Mouse (Mus musculus) midbrain, embryonic 16.5 days (tissue): ENCODE measurements around the gene Tstd3. TPM values are rescaled to one million over a fixed set of nuclear protein-coding genes. Genes with fewer than 3 reads are reported as not detected.
A peak's percentile ranks its signal among the peaks of the same experiment; 100 is the strongest.

Source experiments
- ATAC-seq: fragments of 200-750 bp; cut with Nextera tagmentation; 2 replicates; pipeline ENCODE4 v1.8.0; 2017; ENCODE audit warnings: moderate TSS enrichment
- H3K27ac ChIP-seq: fragments of 300-500 bp; sonication (generic); 2 replicates; pipeline ENCODE4 v1.5.1; 2014; ENCODE audit warnings: mild to moderate bottlenecking, low read length, mixed read lengths
- H3K27me3 ChIP-seq: fragments of 300-500 bp; sonication (generic); 2 replicates; pipeline ENCODE4 v1.6.1; 2014; ENCODE audit warnings: low read depth, low read length, mixed read lengths; ENCODE audit not compliant: control insufficient read depth, insufficient read depth
- H3K36me3 ChIP-seq: fragments of 300-500 bp; sonication (generic); 2 replicates; pipeline ENCODE4 v1.6.1; 2014; ENCODE audit warnings: mild to moderate bottlenecking, low read length, moderate library complexity, mixed read lengths; ENCODE audit not compliant: control insufficient read depth, insufficient read depth
- H3K4me1 ChIP-seq: fragments of 300-500 bp; sonication (generic); 2 replicates; pipeline ENCODE4 v1.6.1; 2014; ENCODE audit warnings: mild to moderate bottlenecking, low read length, mixed read lengths; ENCODE audit not compliant: control insufficient read depth, insufficient read depth
- H3K4me2 ChIP-seq: fragments of 300-500 bp; sonication (generic); 2 replicates; pipeline ENCODE4 v1.6.1; 2014; ENCODE audit warnings: mild to moderate bottlenecking, low read length, mixed read lengths
- H3K4me3 ChIP-seq: fragments of 300-500 bp; sonication (generic); 2 replicates; pipeline ENCODE4 v1.5.1; 2014; ENCODE audit warnings: low read depth, mild to moderate bottlenecking, low read length, moderate library complexity, mixed read lengths
- H3K9ac ChIP-seq: fragments of 300-500 bp; sonication (generic); 2 replicates; pipeline ENCODE4 v1.6.1; 2014; ENCODE audit warnings: low read depth, low read length, mixed read lengths
- H3K9me3 ChIP-seq: fragments of 300-500 bp; sonication (generic); replicated peaks from 2 replicates; pipeline ENCODE4 v1.6.1; 2014; ENCODE audit warnings: mild to moderate bottlenecking, low read length, mixed read lengths; ENCODE audit not compliant: control insufficient read depth, poor library complexity, severe bottlenecking
- WGBS: fragments of 180-500 bp; shearing (Covaris S2); extraction: QIAGEN DNeasy Blood & Tissue Kit; methylation state at CpG from one replicate; pipeline ENCODE4 v1.1.7; 2014; 5-methylcytosine and 5-hydroxymethylcytosine counted together
- polyA plus RNA-seq: library from polyadenylated mRNA; unstranded; fragments of >200 nt; fragmentation: Nextera tagmentation; extraction: Ambion mirVana; gene quantifications from 2 replicates; pipeline ENCODE4 v1.2.1, GENCODE M21; 2015

Gene Tstd3
- polyA plus RNA-seq, 1 experiment from 2014 or later = 28.9 TPM

DNA sequence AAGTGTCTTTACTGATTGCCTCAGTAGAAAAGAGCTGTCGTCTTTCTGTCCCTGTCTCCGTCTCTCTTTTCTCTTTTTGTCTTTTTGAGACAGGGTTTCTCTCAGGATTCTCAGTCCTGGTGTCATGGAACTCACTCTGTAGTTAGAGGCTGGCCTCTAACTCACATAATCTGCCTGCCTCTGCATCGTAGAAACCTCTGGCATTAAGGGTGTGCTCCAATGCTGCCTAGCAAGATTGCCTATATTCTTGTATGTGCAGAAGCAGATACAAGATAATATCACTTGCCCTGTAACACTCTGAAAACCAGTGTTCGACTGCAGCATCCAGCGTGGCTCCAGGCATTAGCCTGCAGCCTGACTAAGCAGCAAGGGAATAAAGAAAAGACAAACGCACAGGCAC, 21.9 kb upstream of the Tstd3 start:
- no peak overlapping the region for H3K4me2 ChIP-seq
- H3K9me3 ChIP-seq = no peaks in the 10 kb centered on the region
- no peak overlapping the region for H3K27ac ChIP-seq
- WGBS = 83% methylated on average over 6 of the region's 6 CpGs
- H3K27me3 ChIP-seq = no peaks in the 10 kb centered on the region
- no peak overlapping the region for H3K9ac ChIP-seq
- H3K4me3 ChIP-seq = no peak overlapping the region
- no peaks in the 10 kb centered on the region for H3K4me1 ChIP-seq
- peaks cover 25% of the 10 kb centered on the region for H3K36me3 ChIP-seq
- ATAC-seq = no peak

DNA sequence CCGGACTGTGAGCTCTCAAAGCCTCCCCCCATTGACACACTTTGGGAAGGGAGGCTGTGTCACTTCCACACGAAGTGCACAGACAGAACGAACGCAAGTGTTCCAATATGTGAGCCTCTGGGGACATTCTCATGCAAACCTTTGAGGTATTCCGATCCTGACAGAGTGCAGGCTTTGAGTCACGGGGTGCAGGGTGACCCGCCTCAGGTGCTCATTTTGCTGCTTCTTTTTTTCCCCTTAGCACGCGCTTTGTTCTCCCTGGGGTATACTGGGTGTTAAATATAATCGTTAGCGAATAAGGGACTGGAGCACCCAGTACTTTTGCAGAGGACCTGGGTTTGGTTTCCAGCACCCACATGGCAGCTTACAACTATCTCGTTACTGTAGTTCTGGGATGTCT, 19.3 kb upstream of the Tstd3 start:
- 97% methylated on average over 12 of the region's 12 CpGs for WGBS

DNA sequence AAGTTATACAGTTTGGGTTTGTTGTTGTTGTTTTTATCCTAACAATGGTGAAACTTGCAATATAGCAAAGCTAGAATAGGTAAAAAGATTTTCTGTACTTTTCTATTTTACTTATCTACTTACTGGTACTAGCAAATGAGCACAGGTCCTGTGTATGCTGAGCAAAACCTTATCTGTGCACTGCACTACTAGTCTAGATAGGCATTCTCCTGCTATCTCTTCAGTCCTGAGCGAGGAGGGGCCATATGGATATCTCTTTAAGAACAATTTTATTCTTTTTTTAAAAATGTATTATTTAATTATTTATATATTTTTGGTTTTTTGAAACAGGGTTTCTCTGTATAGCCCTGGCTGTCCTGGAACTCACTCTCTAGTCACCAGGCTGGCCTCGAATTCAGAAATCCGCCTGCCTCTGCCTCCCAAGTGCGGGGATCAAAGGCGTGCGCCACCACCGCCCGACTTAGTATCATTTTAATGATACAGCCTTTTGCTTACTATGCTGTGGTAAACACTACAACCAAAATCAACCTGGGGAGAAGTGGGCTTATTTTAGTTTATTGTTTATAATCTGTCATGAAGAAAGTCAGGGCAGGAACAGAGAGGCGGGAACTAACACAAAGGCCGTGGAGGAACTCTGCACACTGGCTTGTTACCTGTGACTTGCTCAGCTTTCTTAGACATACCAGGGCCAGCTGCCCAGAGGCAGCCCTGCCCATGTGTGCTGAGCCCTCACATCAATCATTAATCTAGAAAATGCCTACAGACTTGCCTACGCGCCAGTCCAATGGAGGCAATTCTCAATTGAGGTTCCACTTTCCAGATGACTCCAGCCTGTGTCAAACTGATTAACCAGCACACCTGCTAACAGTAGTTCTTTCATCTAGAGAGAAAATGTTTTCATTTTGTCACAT, 14.1 kb upstream of the Tstd3 start:
- WGBS = 96% methylated on average over 12 of the region's 12 CpGs
- Histone ChIP-seq H3K4me3 (no peak overlapping the region), H3K36me3 (peaks cover 29% of the 10 kb centered on the region)

More for the DNA sequence above, 19.3 kb upstream of the Tstd3 start:
- Histone ChIP-seq H3K36me3 (peaks cover 37% of the 10 kb centered on the region), H3K27me3 (no peaks in the 10 kb centered on the region), H3K27ac (no peak overlapping the region), H3K9me3 (no peaks in the 10 kb centered on the region), H3K4me3 (no peak overlapping the region), H3K4me2 (no peak overlapping the region), H3K9ac (no peak overlapping the region), H3K4me1 (no peaks in the 10 kb centered on the region)
- ATAC-seq = no peak

DNA sequence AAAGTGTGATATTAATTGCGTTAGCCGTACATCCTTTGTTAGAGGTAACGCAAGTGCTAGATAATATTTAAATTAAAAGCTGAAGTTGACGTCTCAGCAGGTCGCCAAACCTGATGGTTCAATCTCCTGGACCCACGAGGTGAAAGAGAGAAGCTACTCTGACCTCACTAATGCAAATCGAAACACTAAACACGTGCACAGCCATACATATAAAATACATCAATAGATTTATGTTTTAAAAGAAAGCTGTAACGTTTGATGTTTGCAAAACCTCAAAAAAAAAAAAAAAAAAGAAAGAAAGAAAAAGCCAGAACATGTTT, 9.9 kb upstream of the Tstd3 start:
- WGBS = 6% methylated on average over 9 of the region's 9 CpGs

More for the DNA sequence above, 14.1 kb upstream of the Tstd3 start:
- Histone ChIP-seq H3K9me3 (no peaks in the 10 kb centered on the region), H3K9ac (no peak overlapping the region), H3K27ac (no peak overlapping the region), H3K27me3 (no peaks in the 10 kb centered on the region), H3K4me1 (peaks cover 8% of the 10 kb centered on the region), H3K4me2 (no peak overlapping the region)
- ATAC-seq = no peak

DNA sequence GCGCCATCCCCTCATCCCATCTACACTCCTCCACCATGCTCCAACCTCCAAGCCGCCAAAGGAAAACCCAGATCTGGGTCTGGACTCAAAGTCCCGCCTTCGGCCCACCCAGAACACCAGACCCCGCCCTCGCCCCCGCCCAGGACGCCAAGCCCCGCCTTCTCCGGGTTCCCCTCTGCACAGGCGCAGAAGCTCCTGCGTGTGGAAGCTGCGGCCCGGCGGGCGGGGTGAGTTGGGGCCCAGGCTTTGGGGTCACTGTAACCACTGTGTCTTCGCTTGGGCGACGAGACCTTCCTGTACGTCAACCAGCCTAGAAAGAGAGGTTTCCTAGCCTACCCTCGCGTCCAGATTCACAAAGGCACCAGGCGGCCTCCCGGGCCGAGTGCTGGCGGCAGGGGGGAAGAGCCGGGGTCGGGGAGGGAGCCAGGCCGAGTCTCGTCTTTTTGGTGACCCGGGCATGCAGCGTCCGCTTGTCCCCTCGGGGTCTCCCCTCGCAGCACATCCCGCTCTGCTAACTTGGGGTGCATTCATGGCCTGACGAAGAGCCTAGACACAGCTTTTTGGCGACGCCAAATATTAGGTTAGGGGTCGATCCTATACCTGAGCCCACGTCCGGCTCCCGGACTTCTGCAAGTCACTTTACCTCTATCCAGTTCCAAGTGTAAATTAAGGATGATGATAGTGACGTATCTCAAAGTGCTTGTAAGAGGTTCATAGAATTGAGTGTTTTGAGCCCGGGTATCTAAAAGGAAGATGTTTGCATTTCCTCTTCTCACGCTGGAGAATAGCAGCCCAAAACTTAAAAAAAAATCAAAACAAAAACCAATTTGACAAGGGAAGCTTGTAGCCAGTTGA, 9.3 kb upstream of the Tstd3 start:
- Histone ChIP-seq H3K4me1 (peaks cover 8% of the 10 kb centered on the region), H3K27me3 (no peaks in the 10 kb centered on the region), H3K4me2 (peak overlapping the region; percentile 67), H3K36me3 (peaks cover 1% of the 10 kb centered on the region; the same call in 1 of the 2 replicates), H3K4me3 (peak overlapping the region; percentile 53), H3K27ac (peak overlapping the region; percentile 1; the same call in 1 of the 2 replicates), H3K9ac (peak overlapping the region; percentile 68), H3K9me3 (no peaks in the 10 kb centered on the region)
- ATAC-seq = peak; percentile 98
- WGBS = under 1% methylated on average over 46 of the region's 46 CpGs

More for the DNA sequence above, 9.9 kb upstream of the Tstd3 start:
- Histone ChIP-seq H3K27me3 (no peaks in the 10 kb centered on the region), H3K36me3 (peaks cover 5% of the 10 kb centered on the region; the same call in 1 of the 2 replicates), H3K4me3 (peak overlapping the region; percentile 53), H3K4me1 (peaks cover 8% of the 10 kb centered on the region), H3K4me2 (peak overlapping the region; percentile 67), H3K9me3 (no peaks in the 10 kb centered on the region), H3K9ac (peak overlapping the region; percentile 68; the same call in 1 of the 2 replicates), H3K27ac (no peak overlapping the region)
- no peak for ATAC-seq

DNA sequence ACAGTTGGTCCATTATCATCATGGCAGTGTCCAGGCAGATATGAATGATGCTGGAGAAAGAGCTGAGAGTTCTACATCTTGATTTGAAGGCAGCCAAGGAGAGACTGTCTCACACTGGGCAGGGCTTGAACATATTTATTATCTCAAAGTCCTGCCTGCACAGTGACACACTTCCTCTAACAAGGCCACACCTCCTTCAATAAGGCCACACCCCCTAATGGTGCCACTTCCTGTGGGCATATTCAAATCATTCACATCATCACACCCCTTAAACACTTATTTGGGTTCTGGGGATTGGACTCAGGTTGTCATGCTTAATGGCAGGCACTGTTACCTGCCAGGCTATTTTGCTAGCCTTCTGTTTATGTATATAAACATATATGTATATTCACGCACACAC, 5.3 kb upstream of the Tstd3 start:
- 96% methylated on average over 1 of the region's 1 CpGs for WGBS
- ATAC-seq = no peak

DNA sequence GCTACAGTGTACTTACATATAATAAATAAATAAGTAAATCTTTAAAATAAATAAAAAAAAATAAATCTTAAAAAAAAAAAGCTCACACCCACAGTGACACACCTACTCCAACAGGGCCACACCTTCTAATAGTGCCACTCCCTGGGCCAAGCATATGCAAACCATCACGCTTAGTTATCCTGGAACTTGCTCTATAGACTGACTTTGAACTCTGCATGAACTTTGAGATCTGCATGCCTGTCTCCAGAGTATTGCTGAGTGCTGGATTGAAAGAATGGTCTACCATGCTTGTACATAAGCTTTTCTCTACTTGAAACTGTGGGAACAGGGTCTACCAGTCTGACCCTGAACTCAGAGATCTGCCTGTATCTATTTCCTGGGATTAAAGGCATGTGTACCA, 4.1 kb upstream of the Tstd3 start:
- Histone ChIP-seq H3K4me1 (no peaks in the 10 kb centered on the region; the same call in 1 of the 2 replicates), H3K9ac (no peak overlapping the region), H3K4me2 (no peak overlapping the region), H3K27me3 (no peaks in the 10 kb centered on the region), H3K9me3 (no peaks in the 10 kb centered on the region), H3K27ac (no peak overlapping the region), H3K36me3 (no peaks in the 10 kb centered on the region), H3K4me3 (no peak overlapping the region)
- 84% methylated on average over 1 of the region's 1 CpGs for WGBS
- ATAC-seq = no peak

More for the DNA sequence above, 5.3 kb upstream of the Tstd3 start:
- Histone ChIP-seq H3K9ac (no peak overlapping the region), H3K4me1 (peaks cover 3% of the 10 kb centered on the region; the same call in 1 of the 2 replicates), H3K36me3 (no peaks in the 10 kb centered on the region), H3K9me3 (no peaks in the 10 kb centered on the region), H3K27ac (no peak overlapping the region), H3K4me3 (no peak overlapping the region), H3K27me3 (no peaks in the 10 kb centered on the region), H3K4me2 (no peak overlapping the region)

DNA sequence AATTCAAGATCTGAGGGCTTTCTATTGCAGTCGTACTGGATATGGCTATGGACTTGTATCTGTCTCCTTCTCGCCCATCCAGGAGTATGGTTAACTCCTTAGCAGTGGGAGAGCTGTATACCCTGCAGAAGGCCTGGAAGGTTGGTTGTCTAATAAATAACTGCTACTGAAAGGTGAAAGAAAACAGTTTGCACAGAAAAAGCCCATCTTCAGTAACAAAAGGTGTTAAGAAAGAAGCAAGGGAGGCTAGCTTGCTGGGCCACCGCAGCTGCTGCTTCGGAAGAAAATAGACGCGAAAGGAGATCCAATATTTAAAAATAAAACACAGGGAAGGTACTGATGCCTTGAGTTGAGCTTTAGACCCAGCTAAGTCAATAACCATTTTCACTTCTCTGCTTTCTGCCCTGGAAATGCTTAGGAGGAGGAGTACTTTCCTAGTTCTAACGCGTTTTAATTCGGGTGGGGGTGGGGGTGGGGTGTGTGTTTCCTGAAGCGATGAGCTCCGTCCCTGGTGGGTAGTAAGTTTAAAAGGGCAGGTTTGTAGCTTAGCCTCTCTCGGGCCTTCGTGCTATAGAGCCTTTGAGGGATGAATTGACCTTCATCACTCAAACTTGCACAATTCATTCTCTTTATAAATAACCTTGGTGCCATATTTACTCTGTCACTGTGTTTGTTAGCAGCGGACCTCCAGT, 695 bp downstream of the Tstd3 start:
- Histone ChIP-seq H3K27ac (peak overlapping the region; percentile 69), H3K36me3 (no peaks in the 10 kb centered on the region), H3K27me3 (no peaks in the 10 kb centered on the region), H3K4me2 (peak overlapping the region; percentile 69), H3K9me3 (no peaks in the 10 kb centered on the region), H3K4me1 (no peaks in the 10 kb centered on the region; the same call in 1 of the 2 replicates), H3K9ac (peak overlapping the region; percentile 78), H3K4me3 (peak overlapping the region; percentile 55)
- ATAC-seq = peak; percentile 64; the same call in 1 of the 2 replicates
- WGBS = 17% methylated on average over 14 of the region's 14 CpGs
